Mouse (Mus musculus) CH12.LX (cell line): ENCODE measurements around the gene Sema4a. TPM values are rescaled to one million over a fixed set of nuclear protein-coding genes. Genes with fewer than 3 reads are reported as not detected.

Source experiments
- DNase-seq: peaks from one replicate; pipeline ENCODE4 v3.0.0-alpha.2; 2013; ENCODE audit errors: extremely low read depth
- H3K27ac ChIP-seq: 2 replicates; pipeline ENCODE4 v1.5.1; 2012; ENCODE audit warnings: low read depth, mild to moderate bottlenecking, control low read depth, moderate library complexity; ENCODE audit not compliant: insufficient read depth
- H3K27me3 ChIP-seq: replicated peaks from 2 replicates; pipeline ENCODE3; 2012; ENCODE audit warnings: inconsistent platforms
- H3K36me3 ChIP-seq, 2 experiments: replicated peaks in 1 of 2; 2 replicates each; pipeline versions ENCODE3 to v1.6.1; 2012; ENCODE audit warnings: inconsistent platforms in 1 of 2, low read length in 1 of 2, mild to moderate bottlenecking in 1 of 2, mixed read lengths in 1 of 2, moderate library complexity in 1 of 2; ENCODE audit not compliant: control insufficient read depth in 1 of 2, insufficient read depth in 1 of 2
- H3K4me1 ChIP-seq, 2 experiments: 2 replicates each; pipeline ENCODE4 v1.6.1; 2012; ENCODE audit warnings: inconsistent platforms in 1 of 2, moderate library complexity in 1 of 2; ENCODE audit not compliant: insufficient read depth in 2 of 2, control insufficient read depth in 1 of 2
- H3K4me2 ChIP-seq: 2 replicates; pipeline ENCODE4 v1.6.1; 2012; ENCODE audit warnings: low read depth, mild to moderate bottlenecking, control low read depth; ENCODE audit not compliant: poor library complexity, insufficient read depth, severe bottlenecking
- H3K4me3 ChIP-seq, 3 experiments: fragments of 150-350 bp in 1 of 3; sonication (generic) in 1 of 3; replicated peaks in 1 of 3; 2 replicates each; pipeline versions ENCODE3 to v1.5.1; 2011 to 2012; ENCODE audit warnings: low read depth in 2 of 3, low read length in 2 of 3, mild to moderate bottlenecking in 2 of 3, moderate library complexity in 2 of 3, control low read depth in 1 of 3, improper control_type of control experiment in 1 of 3, inconsistent platforms in 1 of 3, mixed read lengths in 1 of 3; ENCODE audit not compliant: poor library complexity in 1 of 3
- H3K79me2 ChIP-seq: replicated peaks from 2 replicates; pipeline ENCODE4 v1.6.1; 2012; ENCODE audit warnings: mild to moderate bottlenecking, moderate library complexity; ENCODE audit not compliant: control insufficient read depth, poor library complexity, insufficient read depth, severe bottlenecking; ENCODE audit errors: extremely low read depth
- H3K9ac ChIP-seq: 2 replicates; pipeline ENCODE4 v1.6.1; 2012; ENCODE audit warnings: low read depth, mild to moderate bottlenecking, control low read depth, moderate library complexity; ENCODE audit not compliant: insufficient read depth
- H3K9me3 ChIP-seq: replicated peaks from 2 replicates; pipeline ENCODE3; 2012; ENCODE audit warnings: low read length, inconsistent platforms, mixed read lengths
- BHLHE40 ChIP-seq: IDR thresholded peaks from 2 replicates; pipeline ENCODE4 v1.6.1; 2011; ENCODE audit warnings: mild to moderate bottlenecking, low read depth, low read length, improper control_type of control experiment
- CHD1 ChIP-seq: IDR thresholded peaks from 2 replicates; pipeline ENCODE4 v1.6.1; 2012; ENCODE audit warnings: low read depth, low read length, improper control_type of control experiment, inconsistent platforms
- CHD2 ChIP-seq: IDR thresholded peaks from 2 replicates; pipeline ENCODE4 v1.6.1; 2011; ENCODE audit warnings: low read length, improper control_type of control experiment
- CTCF ChIP-seq, 2 experiments: IDR thresholded peaks in 1 of 2; conservative IDR thresholded peaks in 1 of 2; 2 replicates each; pipeline ENCODE4 v1.5.1; 2011 to 2012; ENCODE audit warnings: low read depth in 2 of 2, low read length in 2 of 2, improper control_type of control experiment in 1 of 2, inconsistent platforms in 1 of 2, mild to moderate bottlenecking in 1 of 2, moderate library complexity in 1 of 2
- ELF1 ChIP-seq: IDR thresholded peaks from 2 replicates; pipeline ENCODE4 v1.6.1; 2014; ENCODE audit warnings: low read depth, mild to moderate bottlenecking, inconsistent platforms, low read length, improper control_type of control experiment
- EP300 ChIP-seq: IDR thresholded peaks from 2 replicates; pipeline ENCODE4 v1.6.1; 2011; ENCODE audit warnings: low read length, improper control_type of control experiment
- MAX ChIP-seq: IDR thresholded peaks from 2 replicates; pipeline ENCODE4 v1.6.1; 2011; ENCODE audit warnings: low read length, improper control_type of control experiment
- MAZ ChIP-seq: IDR thresholded peaks from 2 replicates; pipeline ENCODE4 v1.6.1; 2012; ENCODE audit warnings: low read depth, mild to moderate bottlenecking, inconsistent platforms, low read length, improper control_type of control experiment, moderate library complexity
- NELFE ChIP-seq: IDR thresholded peaks from 2 replicates; pipeline ENCODE4 v1.6.1; 2011; ENCODE audit warnings: low read depth, low read length, improper control_type of control experiment
- NRF1 ChIP-seq: IDR thresholded peaks from 2 replicates; pipeline ENCODE4 v1.6.1; 2014; ENCODE audit warnings: low read depth, mild to moderate bottlenecking, inconsistent platforms, low read length, improper control_type of control experiment, moderate library complexity
- PAX5 ChIP-seq: IDR thresholded peaks from 2 replicates; pipeline ENCODE4 v1.6.1; 2012; ENCODE audit warnings: low read length, inconsistent platforms, mixed read lengths
- POLR2A ChIP-seq: IDR thresholded peaks from 2 replicates; pipeline ENCODE4 v1.6.1; 2011; ENCODE audit warnings: low read depth, mild to moderate bottlenecking, improper control_type of control experiment, low read length
- POLR2AphosphoS2 ChIP-seq: IDR thresholded peaks from 2 replicates; pipeline ENCODE4 v1.6.1; 2011; ENCODE audit warnings: low read depth, low read length, improper control_type of control experiment
- RAD21 ChIP-seq: IDR thresholded peaks from 2 replicates; pipeline ENCODE4 v1.6.1; 2011; ENCODE audit warnings: low read depth, mild to moderate bottlenecking, low read length, improper control_type of control experiment, moderate library complexity
- SIN3A ChIP-seq: IDR thresholded peaks from 2 replicates; pipeline ENCODE4 v1.6.1; 2012; ENCODE audit warnings: low read length, improper control_type of control experiment, inconsistent platforms
- SMC3 ChIP-seq: IDR thresholded peaks from 2 replicates; pipeline ENCODE4 v1.6.1; 2011; ENCODE audit warnings: low read depth, low read length, improper control_type of control experiment
- UBTF ChIP-seq: IDR thresholded peaks from 2 replicates; pipeline ENCODE4 v1.6.1; 2012; ENCODE audit warnings: low read depth, mild to moderate bottlenecking, inconsistent platforms, low read length, improper control_type of control experiment, moderate library complexity
- ZMIZ1 ChIP-seq: IDR thresholded peaks from 2 replicates; pipeline ENCODE4 v1.6.1; 2012; ENCODE audit warnings: low read depth, mild to moderate bottlenecking, inconsistent platforms, low read length, improper control_type of control experiment
- dilution Hi-C: fragments of 300-500 bp; cut with MboI; formaldehyde crosslinking; loops from 2 replicates; pipeline ENCODE4 v1.14.3; 2020; ENCODE audit warnings: low sequenced_read_pairs; ENCODE audit not compliant: extremely low pct_unique_long_range_greater_than_20kb, extremely low pct_ligation_motif_present
- in situ Hi-C: fragments of 300-500 bp; cut with MboI; formaldehyde crosslinking; loops from 3 replicates; pipeline ENCODE4 v1.14.3; 2019; ENCODE audit warnings: low sequenced_read_pairs, low pct_ligation_motif_present, low pct_unique_long_range_greater_than_20kb, mixed read lengths
- polyA plus RNA-seq: library from polyadenylated mRNA; unstranded; fragments of >175 nt; gene quantifications from 2 replicates; pipeline ENCODE4 v1.2.1, GENCODE M21; 2012; ENCODE audit warnings: low read depth; ENCODE audit not compliant: insufficient read length
- total RNA-seq, 2 experiments: library from RNA; depleted of rRNA; stranded (reverse); fragments of 300-350 nt in 1 of 2; fragments of >200 nt in 1 of 2; gene quantifications; 2 replicates each; pipeline ENCODE4 v1.2.3; 2012 to 2014

The Sema4a gene
- total and polyA plus RNA-seq, 3 experiments = 3.5 to 7.1 (median 4.7) TPM

GRCm38 (mm10) chr3:88476403-88476802 is 15.4 kb upstream of the Sema4a start:
- Histone ChIP-seq H3K27ac (no peak overlapping the region), H3K79me2 (no peaks in the 10 kb centered on the region), H3K4me2 (no peak overlapping the region), H3K9me3 (no peaks in the 10 kb centered on the region)
- TF ChIP-seq CTCF (conservative IDR thresholded peaks at IDR 0.05 in 1 of 2, IDR thresholded peaks at IDR 0.05 in 1 of 2; ENCODE audit: low read depth in 2 of 2, low read length in 2 of 2) = peak in 1 of 2 experiments; percentile 59; a peak in 2 of 4 replicates
- TF ChIP-seq SMC3 = peak; percentile 32
- peak; percentile 50 for TF ChIP-seq RAD21
- TF ChIP-seq MAZ = no peak
- TF ChIP-seq NRF1 = no peak
- TF ChIP-seq, all 38 proteins: peak for 3
- H3K4me1 ChIP-seq = 0 out of 4 replicates have a peak, but pooled peaks cover 0 to 2% of the 10 kb centered on the region in 2 experiments
- peaks cover 0 to 1% of the 10 kb centered on the region in 2 experiments for H3K36me3 ChIP-seq
- H3K9ac ChIP-seq = no peak overlapping the region
- no peak overlapping the region for H3K4me3 ChIP-seq
- in situ Hi-C loops (no loop called here), dilution Hi-C loops (no loop called here)
- DNase-seq = no peak
- peaks cover 12% of the 10 kb centered on the region for H3K27me3 ChIP-seq

- TF ChIP-seq EP300 (no peak), UBTF (no peak), BHLHE40 (no peak), CHD1 (no peak), PAX5 (no peak), NELFE (no peak), ELF1 (no peak), ZMIZ1 (no peak), POLR2A (no peak)
- TF ChIP-seq, all 38 proteins: peak for 0
- H3K27ac ChIP-seq = no peak overlapping the region
- H3K79me2 ChIP-seq = no peaks in the 10 kb centered on the region
- DNase-seq = no peak
- H3K36me3 ChIP-seq = no peaks in the 10 kb centered on the region
- H3K9ac ChIP-seq = no peak overlapping the region
- no peak overlapping the region for H3K4me3 ChIP-seq
- peaks cover 5% of the 10 kb centered on the region for H3K9me3 ChIP-seq
- in situ Hi-C loops (no loop called here), dilution Hi-C loops (no loop called here)
- peaks cover 0 to 2% of the 10 kb centered on the region in 2 experiments; a peak in 1 of 4 replicates for H3K4me1 ChIP-seq
- no peak overlapping the region for H3K4me2 ChIP-seq
- H3K27me3 ChIP-seq = peaks cover 6% of the 10 kb centered on the region
Observed at GRCm38 (mm10) chr3:88473571-88473970, 12.6 kb upstream of the Sema4a start.

GRCm38 (mm10) chr3:88473020-88473419 is 12.0 kb upstream of the Sema4a start:
- dilution Hi-C loops = no loop called here
- no peak overlapping the region for H3K9ac ChIP-seq
- TF ChIP-seq EP300 (no peak), SIN3A (no peak), SMC3 (no peak), CHD2 (no peak), ZMIZ1 (no peak), MAX (no peak), POLR2AphosphoS2 (no peak), CTCF (conservative IDR thresholded peaks at IDR 0.05 in 1 of 2, IDR thresholded peaks at IDR 0.05 in 1 of 2; ENCODE audit: low read depth in 2 of 2, low read length in 2 of 2) (no peak)
- no peak overlapping the region for H3K27ac ChIP-seq
- no peak overlapping the region for H3K4me3 ChIP-seq
- peaks cover 0 to 2% of the 10 kb centered on the region in 2 experiments; a peak in 1 of 4 replicates for H3K4me1 ChIP-seq
- no peak for DNase-seq
- peaks cover 5% of the 10 kb centered on the region for H3K9me3 ChIP-seq
- in situ Hi-C loops = no loop called here
- no peaks in the 10 kb centered on the region for H3K79me2 ChIP-seq
- no peak overlapping the region for H3K4me2 ChIP-seq
- peaks cover 5% of the 10 kb centered on the region for H3K27me3 ChIP-seq
- H3K36me3 ChIP-seq = no peaks in the 10 kb centered on the region
